Mouse (Mus musculus) brain, embryonic 14.5 days (tissue): ENCODE measurements around the gene Pcp4. TPM values are rescaled to one million over a fixed set of nuclear protein-coding genes. Genes with fewer than 3 reads are reported as not detected.

Experiments used
- DNase-seq: peaks from one replicate; pipeline ENCODE4 v3.0.0-alpha.2; 2011; ENCODE audit warnings: low read depth
- CTCF ChIP-seq: fragments of 200-500 bp; IDR thresholded peaks from 2 replicates; pipeline ENCODE4 v1.5.1; 2012; ENCODE audit warnings: inconsistent platforms, mild to moderate bottlenecking, moderate library complexity, borderline replicate concordance; ENCODE audit not compliant: insufficient read depth, insufficient read length; ENCODE audit errors: extremely low read depth
- POLR2A ChIP-seq: fragments of 200-500 bp; IDR thresholded peaks from 2 replicates; pipeline ENCODE4 v1.6.1; 2012; ENCODE audit warnings: mild to moderate bottlenecking, inconsistent platforms, borderline replicate concordance; ENCODE audit not compliant: poor library complexity, insufficient read depth, insufficient read length, severe bottlenecking; ENCODE audit errors: extremely low read depth
- polyA plus RNA-seq: library from polyadenylated mRNA; depleted of rRNA; stranded (reverse); fragments of >200 nt; gene quantifications from 2 replicates; pipeline ENCODE4 v1.2.3, GENCODE M21; 2012; rRNA removed

Gene Pcp4
- polyA plus RNA-seq, 1 experiment = 125 TPM

DNA sequence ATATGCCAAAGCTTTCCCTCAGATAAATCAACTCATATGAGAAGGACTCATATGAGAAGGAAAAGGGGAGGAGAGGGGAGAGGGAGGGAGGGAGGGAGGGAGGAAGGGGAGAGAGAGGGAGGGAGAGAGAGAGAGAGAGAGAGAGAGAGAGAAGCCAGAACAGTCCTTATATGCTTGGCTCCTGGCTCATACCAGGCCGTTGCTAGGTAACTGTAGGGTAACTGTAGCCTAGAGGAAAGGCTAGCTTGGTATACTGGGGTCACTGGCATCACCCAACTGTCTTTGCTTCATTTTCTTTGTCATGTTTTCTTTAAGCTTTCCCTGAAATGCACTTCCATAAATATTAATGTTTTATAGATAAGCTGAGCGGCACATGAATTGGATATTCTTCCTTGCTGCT lies 85.3 kb downstream of the Pcp4 start:
- no peak for TF ChIP-seq POLR2A
- TF ChIP-seq CTCF = no peak
- DNase-seq = peak; percentile 46

DNA sequence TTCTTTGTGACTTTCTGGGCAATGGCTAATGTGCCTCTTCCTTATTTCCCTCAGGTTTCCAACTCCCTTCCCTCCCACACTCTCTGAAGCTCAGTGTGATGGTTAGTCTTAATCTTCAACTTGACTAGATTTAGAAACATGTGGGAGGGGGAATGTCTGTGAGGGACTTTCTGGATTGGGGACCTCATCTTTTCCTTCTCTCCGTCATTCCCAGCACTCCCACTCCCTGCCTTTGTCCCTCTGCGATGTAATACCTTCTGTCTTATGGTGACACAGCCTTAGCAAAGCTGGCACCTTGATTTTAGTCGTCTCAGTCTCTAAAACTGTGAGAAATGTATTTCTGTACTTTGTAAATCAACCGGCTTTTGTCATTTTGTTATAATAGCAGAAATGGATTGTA lies 88.0 kb downstream of the Pcp4 start:
- TF ChIP-seq CTCF (no peak), POLR2A (no peak)
- no peak for DNase-seq

DNA sequence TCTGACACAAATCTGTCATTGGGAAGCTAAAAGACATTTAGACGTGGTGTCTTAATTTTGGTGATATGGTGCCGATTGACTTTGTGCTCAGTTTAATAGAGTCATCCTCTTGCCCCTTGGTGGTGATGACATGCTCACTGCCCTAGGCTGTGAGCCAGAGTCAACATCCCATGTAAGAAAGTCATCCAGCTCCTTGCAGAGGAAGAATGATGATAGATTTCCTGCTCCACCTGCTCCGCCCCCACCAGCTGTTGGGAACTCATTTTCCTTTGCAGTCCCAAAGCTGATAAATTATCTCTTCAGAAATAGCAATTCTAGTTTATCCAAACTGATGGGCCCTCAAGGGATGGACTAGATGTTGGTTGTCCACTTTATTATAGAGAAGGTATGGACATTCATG lies 89.2 kb downstream of the Pcp4 start:
- DNase-seq = no peak
- TF ChIP-seq CTCF = no peak
- TF ChIP-seq POLR2A = no peak

- TF ChIP-seq POLR2A (no peak), CTCF (no peak)
Measured at GRCm38 (mm10) chr16:96558341-96558740, 90.9 kb downstream of the Pcp4 start.

DNA sequence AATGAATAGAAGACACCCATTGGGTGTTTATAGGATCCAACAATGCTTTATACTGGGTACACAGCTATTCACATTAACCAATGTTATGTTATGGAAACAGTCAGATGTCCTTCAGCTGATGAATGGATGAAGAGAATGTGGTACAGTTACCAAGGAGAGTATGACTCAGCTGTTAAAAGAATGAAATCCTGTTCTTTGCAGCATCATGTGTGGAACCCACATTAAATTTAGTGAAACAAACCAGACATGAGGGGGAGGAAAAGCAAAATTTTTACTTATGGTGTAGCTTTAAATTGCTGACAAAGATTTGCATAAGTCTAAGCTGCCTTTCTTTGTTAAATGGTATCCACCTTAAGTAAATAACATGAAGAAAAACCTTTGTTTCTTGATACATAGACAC lies 92.4 kb downstream of the Pcp4 start:
- TF ChIP-seq POLR2A (no peak), CTCF (no peak)
- no peak for DNase-seq

More at GRCm38 (mm10) chr16:96558341-96558740, 90.9 kb downstream of the Pcp4 start:
- no peak for DNase-seq

DNA sequence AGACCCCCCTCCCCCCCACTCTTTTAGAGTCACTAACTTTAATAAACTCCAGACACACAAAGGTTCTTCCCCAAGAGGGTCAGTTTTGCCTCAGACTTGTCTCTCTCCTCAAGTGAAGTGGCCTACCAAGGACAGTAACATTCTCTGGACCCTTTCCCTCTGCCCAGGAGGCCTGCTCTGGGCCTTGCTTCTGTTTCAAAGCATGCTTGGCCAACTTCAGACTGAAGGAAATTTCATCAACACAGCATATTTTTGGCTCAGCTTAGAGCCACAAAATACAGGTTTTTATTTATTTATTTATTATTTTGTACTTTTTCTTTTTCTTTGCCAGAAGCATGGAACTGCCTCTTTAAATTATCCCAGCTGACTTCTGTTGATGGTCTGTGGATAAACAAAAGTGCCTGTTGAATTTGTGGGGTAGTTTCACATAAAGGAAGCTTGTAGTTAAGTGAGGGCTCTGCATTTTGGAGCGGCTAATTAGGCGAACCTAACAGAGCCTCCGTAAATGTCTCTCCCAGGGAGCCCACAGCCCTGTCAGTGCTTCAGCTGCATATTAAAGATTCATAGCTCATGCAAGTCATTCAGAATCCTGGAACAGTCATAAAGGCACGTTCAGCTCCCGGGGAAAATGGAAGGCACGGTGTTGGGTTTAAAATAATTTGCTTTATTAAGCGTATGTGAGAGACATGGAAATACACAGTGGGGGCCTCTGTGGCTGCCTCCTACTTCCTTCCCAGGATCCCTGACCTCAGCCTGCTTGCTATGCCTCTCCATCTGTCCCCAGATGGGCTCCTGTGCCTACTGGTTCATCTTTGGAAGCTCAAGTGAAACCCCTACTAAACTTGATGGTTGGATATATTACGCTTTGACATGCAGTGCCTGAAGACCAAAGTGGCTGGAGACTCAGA lies 96.2 kb downstream of the Pcp4 start:
- DNase-seq = peak; percentile 77
- TF ChIP-seq CTCF (no peak), POLR2A (no peak)

DNA sequence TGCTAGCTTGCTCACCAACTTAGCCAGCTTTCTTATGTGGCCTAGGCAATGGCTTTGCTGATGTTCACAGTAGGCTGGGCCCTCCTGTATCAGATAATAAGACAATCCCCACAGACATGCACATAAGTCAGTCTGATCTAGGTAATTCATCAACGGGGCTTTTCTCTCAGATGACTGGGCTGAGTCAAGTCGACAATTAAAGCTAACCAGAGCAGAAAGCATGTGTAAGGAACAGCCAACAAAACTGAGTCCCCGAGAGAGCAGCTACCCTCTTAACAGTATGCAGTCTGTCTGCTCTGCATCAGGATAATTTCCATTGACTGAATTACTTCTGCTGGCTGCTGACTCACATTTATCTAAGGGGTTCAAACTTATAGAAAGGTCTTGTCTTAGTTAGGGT lies 100.0 kb downstream of the Pcp4 start:
- TF ChIP-seq POLR2A (no peak), CTCF (no peak)
- peak; percentile 10 for DNase-seq

Other genes starting within 250 kb of the Pcp4 start
- gene B3galt5, start 231.8 kb upstream of the Pcp4 start, polyA plus RNA-seq = 1.4 and 2.8 TPM in 2 replicates
- gene Itgb2l, start 24.0 kb upstream of the Pcp4 start, polyA plus RNA-seq = 0.05 and 0.08 TPM in 2 replicates